In genomic region chr10:59439508-59439931, GRCm38 (mm10) we compare ENCODE assay signal across 10 mouse cellular contexts. TPM values are rescaled to one million over a fixed set of nuclear protein-coding genes. Genes with fewer than 3 reads are reported as not detected.
A peak's percentile ranks its signal among the peaks of the same experiment; 100 is the strongest.
DNase-seq lines count a peak whose midpoint lies in the region; ATAC-seq and TF ChIP-seq lines count a peak whose summit lies in the region.
"Had no signal": no experiment of that assay in that cellular context is flagged by ENCODE, and none has a peak within 500 bp of the region (broad histone marks: within the 10 kb centered on the region; RNA-seq: fewer than 3 reads in every experiment).

No protein-coding gene starts in this region.

- H3K36me3 ChIP-seq in kidney, embryonic 16.5 days (ENCODE audit: insufficient read depth, low read length), result no peaks in the 10 kb centered on the region
- H3K36me3 ChIP-seq in embryonic facial prominence, embryonic 15.5 days, result no peaks in the 10 kb centered on the region
- no peaks in the 10 kb centered on the region for H3K36me3 ChIP-seq in lung, postnatal 0 days (ENCODE audit: insufficient read depth, low read length)
- H3K36me3 ChIP-seq: liver, embryonic 13.5 days had no signal

- intact Hi-C loops in heart, postnatal 25 days (cut with DNase I), result no loop called here

- H3K4me2 ChIP-seq in kidney, embryonic 16.5 days (replicated peaks; ENCODE audit: low read depth, low read length), result no peak overlapping the region
- H3K4me2 ChIP-seq in embryonic facial prominence, embryonic 15.5 days (replicated peaks), result no peak overlapping the region
- H3K4me2 ChIP-seq in lung, postnatal 0 days (replicated peaks; ENCODE audit: low read depth, low read length), result no peak overlapping the region; the same call in 1 of the 2 replicates
- H3K4me2 ChIP-seq: liver, embryonic 13.5 days had no signal

- no peak for TF ChIP-seq CTCF in lung, postnatal 0 days (IDR thresholded peaks at IDR 0.05)

- H3K4me3 ChIP-seq in kidney, embryonic 16.5 days (ENCODE audit: low read length), result no peak overlapping the region
- no peak overlapping the region for H3K4me3 ChIP-seq in embryonic facial prominence, embryonic 15.5 days (replicated peaks)
- H3K4me3 ChIP-seq in lung, postnatal 0 days (ENCODE audit: low read depth, low read length), result no peak overlapping the region

- no peak overlapping the region for H3K9ac ChIP-seq in kidney, embryonic 16.5 days (replicated peaks; ENCODE audit: low read length)
- H3K9ac ChIP-seq in embryonic facial prominence, embryonic 15.5 days, result no peak overlapping the region
- H3K9ac ChIP-seq in lung, postnatal 0 days (replicated peaks; ENCODE audit: low read depth), result no peak overlapping the region

- 0 out of 2 replicates have a peak, but pooled peaks have one; percentile 15 for TF ChIP-seq EP300 in lung, postnatal 0 days (IDR thresholded peaks at IDR 0.05)

- DNase-seq in kidney, adult 11 months, result peak; percentile 56
- DNase-seq in heart, postnatal 25 days (ENCODE audit: low spot score), result peak; percentile 48
- peak; percentile 87 for DNase-seq in lung, postnatal 0 days (ENCODE audit: low spot score)
- no peak for DNase-seq in thymus, postnatal 4 days
- no peak for DNase-seq in layer of hippocampus, adult 11-12 months (ENCODE audit: low spot score)
- no peak for DNase-seq in spleen, postnatal 10 days (ENCODE audit: low spot score in 2 of 2)
- DNase-seq: liver, embryonic 13.5 days had no signal

- 47% methylated on average over 5 of the region's 5 CpGs for WGBS in kidney, embryonic 16.5 days
- WGBS in embryonic facial prominence, embryonic 15.5 days, result 13% methylated on average over 5 of the region's 5 CpGs
- 11% methylated on average over 5 of the region's 5 CpGs for WGBS in lung, postnatal 0 days

- peaks cover 9% of the 10 kb centered on the region; the same call in 1 of the 2 replicates for H3K4me1 ChIP-seq in kidney, embryonic 16.5 days (ENCODE audit: insufficient read depth, low read length)
- peaks cover 14% of the 10 kb centered on the region for H3K4me1 ChIP-seq in embryonic facial prominence, embryonic 15.5 days
- peaks cover 11% of the 10 kb centered on the region; the same call in 1 of the 2 replicates for H3K4me1 ChIP-seq in lung, postnatal 0 days (ENCODE audit: insufficient read depth, low read depth, low read length)

- peaks cover 10% of the 10 kb centered on the region; the same call in 1 of the 2 replicates for H3K27me3 ChIP-seq in kidney, embryonic 16.5 days (ENCODE audit: insufficient read depth, low read length)
- H3K27me3 ChIP-seq in embryonic facial prominence, embryonic 15.5 days, result no peaks in the 10 kb centered on the region
- no peaks in the 10 kb centered on the region for H3K27me3 ChIP-seq in lung, postnatal 0 days (replicated peaks; ENCODE audit: insufficient read depth, low read length)
- H3K27me3 ChIP-seq: liver, embryonic 13.5 days had no signal

- no peaks in the 10 kb centered on the region for H3K9me3 ChIP-seq in kidney, embryonic 16.5 days (ENCODE audit: low read length)
- H3K9me3 ChIP-seq in embryonic facial prominence, embryonic 15.5 days (replicated peaks), result no peaks in the 10 kb centered on the region
- no peaks in the 10 kb centered on the region for H3K9me3 ChIP-seq in lung, postnatal 0 days (ENCODE audit: low read length)
- H3K9me3 ChIP-seq: liver, embryonic 13.5 days had no signal

- H3K27ac ChIP-seq in kidney, embryonic 16.5 days (ENCODE audit: low read length), result no peak overlapping the region
- peak overlapping the region; percentile 68 for H3K27ac ChIP-seq in embryonic facial prominence, embryonic 15.5 days (replicated peaks)
- H3K27ac ChIP-seq in lung, postnatal 0 days (ENCODE audit: low read length), result peak overlapping the region; percentile 73
- H3K27ac ChIP-seq: liver, embryonic 13.5 days had no signal

- ATAC-seq in kidney, embryonic 16.5 days (ENCODE audit: low FRiP score, low TSS enrichment), result no peak
- ATAC-seq in embryonic facial prominence, embryonic 15.5 days (ENCODE audit: insufficient number of reproducible peaks, low FRiP score, low TSS enrichment, low read depth), result no peak
- ATAC-seq in lung, postnatal 0 days, result peak; percentile 65

RNA-seq across cellular contexts. Expression of gene Oit3, which starts 2.1 kb away (rescaled TPM):
- polyA plus RNA-seq in kidney, embryonic 16.5 days (2015; fragmentation: Nextera tagmentation; extraction: Ambion mirVana), result 2.0 and 2.3 TPM in 2 replicates
- polyA plus RNA-seq in embryonic facial prominence, embryonic 15.5 days (2015; fragmentation: Nextera tagmentation; extraction: Ambion mirVana), result 0.40 and 0.62 TPM in 2 replicates
- not detected for total RNA-seq in heart, postnatal 25 days (2021)
- 1.1 and 1.7 TPM in 2 replicates for polyA plus RNA-seq in lung, postnatal 0 days (2015; fragmentation: Nextera tagmentation; extraction: Ambion mirVana)

RNA-seq across cellular contexts. Expression of gene Pla2g12b, which starts 36.1 kb away (rescaled TPM):
- 0.27 and 0.44 TPM in 2 replicates for polyA plus RNA-seq in kidney, embryonic 16.5 days (2015; fragmentation: Nextera tagmentation; extraction: Ambion mirVana)
- 0.20 TPM in 1 of 2 replicates, not detected in the other for polyA plus RNA-seq in embryonic facial prominence, embryonic 15.5 days (2015; fragmentation: Nextera tagmentation; extraction: Ambion mirVana)
- not detected for total RNA-seq in heart, postnatal 25 days (2021)
- polyA plus RNA-seq in lung, postnatal 0 days (2015; fragmentation: Nextera tagmentation; extraction: Ambion mirVana), result 0.12 and 0.43 TPM in 2 replicates
- total RNA-seq: neutrophil, adult 5-6 weeks had no signal

RNA-seq across cellular contexts. Expression of gene Gm10273, which starts 44.1 kb away (rescaled TPM):
- polyA plus RNA-seq in kidney, embryonic 16.5 days (2015; fragmentation: Nextera tagmentation; extraction: Ambion mirVana), result 8.4 and 21.9 TPM in 2 replicates
- 9.1 TPM in 1 of 2 replicates, not detected in the other for polyA plus RNA-seq in embryonic facial prominence, embryonic 15.5 days (2015; fragmentation: Nextera tagmentation; extraction: Ambion mirVana)
- 100 to 1,000 TPM; 130 to 168 TPM for total RNA-seq in heart, postnatal 25 days (2021)
- 4.4 and 12.7 TPM in 2 replicates for polyA plus RNA-seq in lung, postnatal 0 days (2015; fragmentation: Nextera tagmentation; extraction: Ambion mirVana)

Comparison
In these comparisons a context has a peak if more than half of its experiments do, and no peak if none do; other contexts are left out.
1. DNase-seq: peak in kidney, adult 11 months (single experiment), heart, postnatal 25 days (single experiment) and lung, postnatal 0 days (single experiment); none in thymus, postnatal 4 days (single experiment), layer of hippocampus, adult 11-12 months (single experiment) and spleen, postnatal 10 days (0 of 2).